Mouse (Mus musculus): ENCODE results near the gene Shisa5. TPM values are rescaled to one million over a fixed set of nuclear protein-coding genes. Genes with fewer than 3 reads are reported as not detected.

The Shisa5 gene
- polyA plus RNA-seq, 1 experiment: 21.0 TPM

DNA sequence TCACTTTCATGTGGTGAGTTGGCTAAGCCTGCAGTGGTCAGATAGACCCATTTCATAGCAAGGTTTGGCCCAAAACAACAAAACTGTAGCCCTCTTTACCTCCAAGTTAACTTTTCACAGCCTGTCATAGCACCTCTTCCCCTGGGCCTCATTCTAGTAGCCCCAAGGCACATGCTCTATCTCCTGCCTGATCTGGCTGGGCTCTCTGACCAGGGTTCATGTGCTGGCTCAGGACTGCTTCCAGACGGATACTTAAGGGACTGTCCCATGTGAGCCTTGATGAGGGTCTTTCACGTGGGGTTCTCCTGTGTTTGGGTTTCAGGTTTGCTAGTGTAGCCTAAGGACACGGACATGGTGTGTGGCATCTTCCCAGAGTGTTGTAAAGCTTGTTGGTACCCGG, 1.3 kb downstream of the Shisa5 start:
- Histone ChIP-seq H3K27ac (ENCODE audit: control insufficient read depth, insufficient read depth, low read depth, low read length) (no peak overlapping the region), H3K4me1 (ENCODE audit: control insufficient read depth, insufficient read depth, low read length) (peaks cover 12% of the 10 kb centered on the region), H3K36me3 (ENCODE audit: control insufficient read depth, insufficient read depth, low read length) (no peaks in the 10 kb centered on the region), H3K4me3 (ENCODE audit: control insufficient read depth, low read depth, low read length) (no peak overlapping the region), H3K27me3 (ENCODE audit: control insufficient read depth, insufficient read depth, low read length) (no peaks in the 10 kb centered on the region; the same call in 1 of the 2 replicates)
- TF ChIP-seq POLR2A (IDR thresholded peaks at IDR 0.05; ENCODE audit: control insufficient read depth, low read depth, low read length): no peak
- no peak for TF ChIP-seq CTCF (IDR thresholded peaks at IDR 0.05; ENCODE audit: control insufficient read depth, insufficient read depth, insufficient replicate concordance, low read depth, low read length)

DNA sequence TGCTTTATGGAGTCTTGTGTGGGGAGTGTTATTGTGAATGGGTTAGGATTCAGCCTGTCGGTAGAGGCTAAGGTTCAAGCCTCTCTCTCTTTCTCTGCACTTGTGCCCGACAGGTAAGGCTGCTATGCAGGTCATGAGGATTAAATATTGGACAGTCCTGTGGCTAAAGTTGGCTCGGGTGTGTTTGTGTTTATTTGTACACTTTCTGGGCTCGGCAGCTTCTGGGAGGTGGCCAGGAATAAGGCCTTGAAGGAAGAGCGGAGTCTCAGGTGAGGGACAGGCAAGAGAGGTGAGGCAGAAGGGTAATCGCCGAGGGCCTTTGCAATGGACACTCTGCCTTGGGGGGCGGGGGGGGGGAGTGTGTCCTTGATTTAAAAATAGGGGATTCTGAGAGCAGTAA, 1.9 kb downstream of the Shisa5 start:
- TF ChIP-seq POLR2A (IDR thresholded peaks at IDR 0.05; ENCODE audit: control insufficient read depth, low read depth, low read length) (no peak), CTCF (IDR thresholded peaks at IDR 0.05; ENCODE audit: control insufficient read depth, insufficient read depth, insufficient replicate concordance, low read depth, low read length) (no peak)
- no peak overlapping the region for H3K4me3 ChIP-seq (ENCODE audit: control insufficient read depth, low read depth, low read length)
- peaks cover 12% of the 10 kb centered on the region for H3K4me1 ChIP-seq (ENCODE audit: control insufficient read depth, insufficient read depth, low read length)
- no peaks in the 10 kb centered on the region for H3K36me3 ChIP-seq (ENCODE audit: control insufficient read depth, insufficient read depth, low read length)
- no peaks in the 10 kb centered on the region; the same call in 1 of the 2 replicates for H3K27me3 ChIP-seq (ENCODE audit: control insufficient read depth, insufficient read depth, low read length)
- H3K27ac ChIP-seq (ENCODE audit: control insufficient read depth, insufficient read depth, low read depth, low read length): no peak overlapping the region

DNA sequence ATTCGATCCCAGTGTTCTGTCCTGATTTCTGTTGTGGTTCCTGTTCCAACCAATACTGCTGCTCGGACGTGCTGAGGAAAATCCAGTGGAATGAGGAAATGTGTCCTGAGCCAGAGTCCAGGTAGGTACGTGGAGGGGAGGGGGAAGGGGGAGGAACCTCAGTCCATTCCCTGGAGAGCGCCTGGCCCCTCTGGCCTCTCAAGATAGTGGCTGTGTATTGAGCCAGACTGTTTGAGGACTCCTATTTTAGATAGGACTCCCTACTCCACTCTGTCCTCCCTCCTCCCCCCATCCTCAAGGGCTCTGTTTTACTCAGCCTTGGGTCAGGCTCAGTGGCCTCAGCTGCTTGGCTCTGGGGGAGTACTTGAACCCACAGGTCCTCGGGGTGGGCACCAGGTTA, 2.5 kb downstream of the Shisa5 start:
- Histone ChIP-seq H3K4me3 (ENCODE audit: control insufficient read depth, low read depth, low read length) (no peak overlapping the region), H3K36me3 (ENCODE audit: control insufficient read depth, insufficient read depth, low read length) (no peaks in the 10 kb centered on the region), H3K4me1 (ENCODE audit: control insufficient read depth, insufficient read depth, low read length) (peaks cover 12% of the 10 kb centered on the region), H3K27ac (ENCODE audit: control insufficient read depth, insufficient read depth, low read depth, low read length) (no peak overlapping the region), H3K27me3 (ENCODE audit: control insufficient read depth, insufficient read depth, low read length) (no peaks in the 10 kb centered on the region; the same call in 1 of the 2 replicates)
- TF ChIP-seq POLR2A (IDR thresholded peaks at IDR 0.05; ENCODE audit: control insufficient read depth, low read depth, low read length) (no peak), CTCF (IDR thresholded peaks at IDR 0.05; ENCODE audit: control insufficient read depth, insufficient read depth, insufficient replicate concordance, low read depth, low read length) (no peak)

DNA sequence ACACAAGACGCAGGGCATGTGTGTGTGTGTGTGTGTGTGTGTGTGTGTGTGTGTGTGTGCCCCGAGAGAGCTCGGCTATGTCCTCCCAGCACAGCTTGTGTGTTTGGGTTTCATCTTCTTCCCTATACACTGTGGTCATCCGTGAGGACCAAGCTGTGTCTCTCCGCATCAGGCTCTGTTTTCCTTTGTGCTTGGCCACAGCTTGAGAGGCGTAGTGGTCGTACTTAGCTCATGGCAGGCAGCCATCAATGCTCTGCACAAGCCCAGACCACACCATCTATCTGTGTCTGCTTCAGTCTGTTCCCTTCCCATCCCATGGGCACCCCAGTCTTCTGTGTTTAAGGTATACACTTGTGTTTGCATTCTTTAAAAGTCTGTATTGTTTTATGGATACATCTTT, 3.0 kb downstream of the Shisa5 start:
- Histone ChIP-seq H3K4me3 (ENCODE audit: control insufficient read depth, low read depth, low read length) (no peak overlapping the region), H3K27me3 (ENCODE audit: control insufficient read depth, insufficient read depth, low read length) (no peaks in the 10 kb centered on the region; the same call in 1 of the 2 replicates), H3K36me3 (ENCODE audit: control insufficient read depth, insufficient read depth, low read length) (no peaks in the 10 kb centered on the region), H3K27ac (ENCODE audit: control insufficient read depth, insufficient read depth, low read depth, low read length) (no peak overlapping the region), H3K4me1 (ENCODE audit: control insufficient read depth, insufficient read depth, low read length) (peaks cover 12% of the 10 kb centered on the region)
- no peak for TF ChIP-seq POLR2A (IDR thresholded peaks at IDR 0.05; ENCODE audit: control insufficient read depth, low read depth, low read length)
- no peak for TF ChIP-seq CTCF (IDR thresholded peaks at IDR 0.05; ENCODE audit: control insufficient read depth, insufficient read depth, insufficient replicate concordance, low read depth, low read length)

DNA sequence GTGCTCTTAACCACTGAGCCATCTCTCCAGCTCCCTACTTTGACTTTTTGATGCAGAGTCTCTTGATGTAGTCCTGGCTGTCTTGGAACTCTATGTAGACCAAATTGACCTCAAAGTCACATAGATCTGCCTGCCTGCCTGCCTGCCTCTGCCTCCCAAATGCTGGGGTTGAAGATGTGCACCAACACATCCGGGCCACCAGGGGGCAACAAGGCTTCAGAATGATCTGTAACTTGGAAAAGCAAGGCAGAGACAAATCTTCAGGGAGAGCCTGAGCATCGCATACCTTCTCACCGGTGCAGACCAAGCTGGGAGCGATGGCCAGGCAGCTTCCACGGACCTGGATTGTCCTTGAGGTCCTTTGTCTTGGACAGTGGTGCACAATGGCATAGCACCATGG, 7.9 kb downstream of the Shisa5 start:
- Histone ChIP-seq H3K4me3 (ENCODE audit: control insufficient read depth, low read depth, low read length) (no peak overlapping the region), H3K36me3 (ENCODE audit: control insufficient read depth, insufficient read depth, low read length) (no peaks in the 10 kb centered on the region), H3K4me1 (ENCODE audit: control insufficient read depth, insufficient read depth, low read length) (no peaks in the 10 kb centered on the region; the same call in 1 of the 2 replicates), H3K27me3 (ENCODE audit: control insufficient read depth, insufficient read depth, low read length) (no peaks in the 10 kb centered on the region), H3K27ac (ENCODE audit: control insufficient read depth, insufficient read depth, low read depth, low read length) (no peak overlapping the region)
- TF ChIP-seq POLR2A (IDR thresholded peaks at IDR 0.05; ENCODE audit: control insufficient read depth, low read depth, low read length): no peak
- peak; percentile 68; the same call in 1 of the 2 replicates for TF ChIP-seq CTCF (IDR thresholded peaks at IDR 0.05; ENCODE audit: control insufficient read depth, insufficient read depth, insufficient replicate concordance, low read depth, low read length)

DNA sequence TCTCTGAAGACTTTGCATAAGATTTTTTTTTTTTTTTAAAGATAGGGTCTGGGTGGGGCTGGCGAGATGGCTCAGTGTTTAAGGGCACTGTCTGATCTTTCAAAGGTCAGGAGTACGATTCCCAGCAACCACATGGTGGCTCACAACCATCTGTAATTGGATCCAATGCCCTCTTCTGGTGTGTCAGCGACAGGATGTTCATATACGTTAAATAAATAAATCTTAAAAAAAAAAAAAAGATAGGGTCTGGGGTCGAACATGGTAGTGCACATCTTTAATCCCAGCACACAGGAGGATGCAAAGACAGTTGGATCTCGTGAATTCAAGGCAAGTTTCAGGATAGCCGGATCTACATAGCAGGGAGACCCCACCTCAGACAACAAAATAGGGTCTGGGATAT, 11.0 kb downstream of the Shisa5 start:
- Histone ChIP-seq H3K36me3 (ENCODE audit: control insufficient read depth, insufficient read depth, low read length) (no peaks in the 10 kb centered on the region), H3K4me3 (ENCODE audit: control insufficient read depth, low read depth, low read length) (no peak overlapping the region), H3K27me3 (ENCODE audit: control insufficient read depth, insufficient read depth, low read length) (no peaks in the 10 kb centered on the region), H3K4me1 (ENCODE audit: control insufficient read depth, insufficient read depth, low read length) (no peaks in the 10 kb centered on the region), H3K27ac (ENCODE audit: control insufficient read depth, insufficient read depth, low read depth, low read length) (no peak overlapping the region)
- TF ChIP-seq CTCF (IDR thresholded peaks at IDR 0.05; ENCODE audit: control insufficient read depth, insufficient read depth, insufficient replicate concordance, low read depth, low read length) (no peak), POLR2A (IDR thresholded peaks at IDR 0.05; ENCODE audit: control insufficient read depth, low read depth, low read length) (no peak)

DNA sequence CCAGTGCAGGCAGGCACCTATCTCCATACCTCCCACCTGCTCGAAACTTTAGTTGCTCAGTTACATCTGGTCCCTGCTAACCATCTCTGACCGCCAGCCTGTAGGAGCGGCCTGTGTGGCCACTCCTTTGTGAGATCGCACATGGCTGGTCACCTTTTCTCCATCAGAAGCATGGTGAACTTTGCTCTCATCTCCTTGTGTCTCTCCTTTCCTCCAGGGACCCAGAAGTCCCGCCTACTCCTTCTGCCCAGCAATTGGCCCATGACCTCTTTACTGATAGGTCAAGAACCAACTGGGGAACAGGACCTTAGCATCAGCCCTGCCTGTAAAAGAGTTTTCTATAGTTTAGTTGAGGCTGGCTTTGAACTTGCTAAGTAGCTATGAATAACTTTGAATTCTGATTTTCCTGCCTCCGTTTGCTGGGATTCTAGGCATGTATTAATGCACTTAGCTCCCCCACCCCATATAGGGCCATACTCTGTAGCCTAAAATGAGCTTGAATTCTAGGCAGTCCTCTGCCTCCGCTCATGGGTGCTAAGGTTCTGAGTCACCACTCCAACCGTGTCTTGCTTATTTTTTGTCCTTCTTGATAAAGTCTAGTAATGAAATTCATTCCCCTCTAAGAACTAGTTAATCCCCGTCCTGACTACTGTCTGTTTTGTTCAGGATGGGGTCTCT, 11.8 kb downstream of the Shisa5 start:
- Histone ChIP-seq H3K4me3 (ENCODE audit: control insufficient read depth, low read depth, low read length) (no peak overlapping the region), H3K27me3 (ENCODE audit: control insufficient read depth, insufficient read depth, low read length) (no peaks in the 10 kb centered on the region)
- TF ChIP-seq POLR2A (IDR thresholded peaks at IDR 0.05; ENCODE audit: control insufficient read depth, low read depth, low read length) (no peak), CTCF (IDR thresholded peaks at IDR 0.05; ENCODE audit: control insufficient read depth, insufficient read depth, insufficient replicate concordance, low read depth, low read length) (no peak)

More for the DNA sequence above, 11.8 kb downstream of the Shisa5 start:
- H3K36me3 ChIP-seq (ENCODE audit: control insufficient read depth, insufficient read depth, low read length): no peaks in the 10 kb centered on the region
- H3K4me1 ChIP-seq (ENCODE audit: control insufficient read depth, insufficient read depth, low read length): no peaks in the 10 kb centered on the region
- no peak overlapping the region for H3K27ac ChIP-seq (ENCODE audit: control insufficient read depth, insufficient read depth, low read depth, low read length)

Data from testis, adult 2 months (tissue).